14 mouse cellular contexts compared by ENCODE assay signal in genomic region chr17:80970716-80971115, GRCm38 (mm10). TPM values are rescaled to one million over a fixed set of nuclear protein-coding genes. Genes with fewer than 3 reads are reported as not detected.
DNase-seq lines count a peak whose midpoint lies in the region; ATAC-seq lines count a peak whose summit lies in the region.
"Had no signal": no experiment of that assay in that cellular context is flagged by ENCODE, and none has a peak within 500 bp of the region (broad histone marks: within the 10 kb centered on the region; RNA-seq: fewer than 3 reads in every experiment).

No protein-coding gene starts in this region.

- H3K27me3 ChIP-seq in heart, embryonic 15.5 days: no peaks in the 10 kb centered on the region
- H3K27me3 ChIP-seq in hindbrain, embryonic 13.5 days: no peaks in the 10 kb centered on the region
- H3K27me3 ChIP-seq: kidney, embryonic 15.5 days had no signal

- ATAC-seq in heart, embryonic 15.5 days (replicated peaks; ENCODE audit: insufficient number of reproducible peaks, insufficient read depth, low FRiP score, low read depth): no peak
- ATAC-seq in hindbrain, embryonic 13.5 days (ENCODE audit: low FRiP score): no peak
- ATAC-seq in CD4-positive, CD25-positive, alpha-beta regulatory T cell, adult 4 months: no peak
- ATAC-seq: lung, postnatal 0 days had no signal

- H3K27ac ChIP-seq in heart, embryonic 15.5 days: peak overlapping the region; percentile 26
- H3K27ac ChIP-seq in hindbrain, embryonic 13.5 days: peak overlapping the region; percentile 84

- H3K36me3 ChIP-seq in heart, embryonic 15.5 days: no peaks in the 10 kb centered on the region
- H3K36me3 ChIP-seq in hindbrain, embryonic 13.5 days: no peaks in the 10 kb centered on the region
- H3K36me3 ChIP-seq: kidney, embryonic 15.5 days had no signal

- H3K4me3 ChIP-seq in heart, embryonic 15.5 days: 0 out of 2 replicates have a peak overlapping the region, but pooled peaks have one; percentile 25
- H3K4me3 ChIP-seq in hindbrain, embryonic 13.5 days: no peak overlapping the region
- H3K4me3 ChIP-seq: kidney, embryonic 15.5 days had no signal

- H3K4me1 ChIP-seq in heart, embryonic 15.5 days (replicated peaks): peaks cover 24% of the 10 kb centered on the region
- H3K4me1 ChIP-seq in hindbrain, embryonic 13.5 days (replicated peaks): peaks cover 47% of the 10 kb centered on the region

- 38% methylated on average over 10 of the region's 10 CpGs for WGBS in heart, embryonic 15.5 days
- WGBS in hindbrain, embryonic 13.5 days: 61% methylated on average over 10 of the region's 10 CpGs

- DNase-seq in adrenal gland, postnatal 10 days: peak; percentile 16
- no peak for DNase-seq in adrenal gland, postnatal 4 days (ENCODE audit: low spot score in 2 of 2)
- no peak for DNase-seq in heart, postnatal 36 days
- DNase-seq in MN1 (ENCODE audit: low spot score): peak; percentile 46
- no peak for DNase-seq in thymus, postnatal 0 days (ENCODE audit: low spot score)
- DNase-seq: layer of hippocampus, postnatal 36 days; retina, postnatal 1 day; thymus, adult 18-20 months had no signal

- peak overlapping the region; percentile 54 for H3K4me2 ChIP-seq in heart, embryonic 15.5 days
- H3K4me2 ChIP-seq in hindbrain, embryonic 13.5 days: 0 out of 2 replicates have a peak overlapping the region, but pooled peaks have one; percentile 9

- no peaks in the 10 kb centered on the region for H3K9me3 ChIP-seq in heart, embryonic 15.5 days (replicated peaks)
- no peaks in the 10 kb centered on the region; the same call in 1 of the 2 replicates for H3K9me3 ChIP-seq in hindbrain, embryonic 13.5 days
- H3K9me3 ChIP-seq: kidney, embryonic 15.5 days had no signal

- intact Hi-C loops in heart, postnatal 36 days (cut with DNase I): no loop called here

- H3K9ac ChIP-seq in heart, embryonic 15.5 days: no peak overlapping the region
- peak overlapping the region; percentile 36 for H3K9ac ChIP-seq in hindbrain, embryonic 13.5 days
- H3K9ac ChIP-seq: kidney, embryonic 15.5 days had no signal

RNA-seq across cellular contexts. Expression of gene Tmem178, which starts 26.3 kb away (rescaled TPM):
- 1 to 10 TPM; 4.4 to 4.9 TPM for total RNA-seq in adrenal gland, postnatal 10 days (2021)
- total RNA-seq in adrenal gland, postnatal 4 days (2021): 10 to 100 TPM in 1 of 2 experiments, 1 to 10 TPM in 1; 7.6 to 10.0 TPM
- polyA plus RNA-seq in heart, embryonic 15.5 days (2015; fragmentation: Nextera tagmentation; extraction: Ambion mirVana): 5.5 TPM in 2 replicates
- under 1 TPM; 0.19 to 0.58 TPM for total RNA-seq in heart, postnatal 36 days (2021)
- 31.8 and 35.4 TPM in 2 replicates for polyA plus RNA-seq in hindbrain, embryonic 13.5 days (2015; fragmentation: Nextera tagmentation; extraction: Ambion mirVana)
- polyA plus RNA-seq in thymus, postnatal 0 days (2015; fragmentation: Nextera tagmentation; extraction: Ambion mirVana): 0.12 and 0.29 TPM in 2 replicates
- polyA plus RNA-seq in CD4-positive, CD25-positive, alpha-beta regulatory T cell, adult 4 months (2017; shearing (Covaris generic)): not detected
- total RNA-seq: monocyte, adult 5-6 weeks had no signal

Comparison
In these comparisons a context has a peak if more than half of its experiments do, and no peak if none do; other contexts are left out.
1. DNase-seq: peak in adrenal gland, postnatal 10 days (single experiment) and MN1 (single experiment); none in adrenal gland, postnatal 4 days (0 of 2), heart, postnatal 36 days (0 of 2) and thymus, postnatal 0 days (single experiment).